Mouse (Mus musculus) ES-Bruce4 (cell line): ENCODE measurements at regions not wholly inside any gene's neighbourhood (a gene's known extent, or its start where the extent isn't known, plus 50 kb on each side); places are given as distances from the start of the nearest gene placed in this dataset.

Experiments used
- EP300 ChIP-seq: IDR thresholded peaks from 2 replicates; pipeline ENCODE4 v1.6.1; 2011; ENCODE audit warnings: low read depth, low read length; ENCODE audit not compliant: insufficient read depth
- POLR2A ChIP-seq: IDR thresholded peaks from one replicate; pipeline ENCODE4 v1.8.1; 2011; ENCODE audit warnings: low read length; ENCODE audit not compliant: insufficient read depth

DNA sequence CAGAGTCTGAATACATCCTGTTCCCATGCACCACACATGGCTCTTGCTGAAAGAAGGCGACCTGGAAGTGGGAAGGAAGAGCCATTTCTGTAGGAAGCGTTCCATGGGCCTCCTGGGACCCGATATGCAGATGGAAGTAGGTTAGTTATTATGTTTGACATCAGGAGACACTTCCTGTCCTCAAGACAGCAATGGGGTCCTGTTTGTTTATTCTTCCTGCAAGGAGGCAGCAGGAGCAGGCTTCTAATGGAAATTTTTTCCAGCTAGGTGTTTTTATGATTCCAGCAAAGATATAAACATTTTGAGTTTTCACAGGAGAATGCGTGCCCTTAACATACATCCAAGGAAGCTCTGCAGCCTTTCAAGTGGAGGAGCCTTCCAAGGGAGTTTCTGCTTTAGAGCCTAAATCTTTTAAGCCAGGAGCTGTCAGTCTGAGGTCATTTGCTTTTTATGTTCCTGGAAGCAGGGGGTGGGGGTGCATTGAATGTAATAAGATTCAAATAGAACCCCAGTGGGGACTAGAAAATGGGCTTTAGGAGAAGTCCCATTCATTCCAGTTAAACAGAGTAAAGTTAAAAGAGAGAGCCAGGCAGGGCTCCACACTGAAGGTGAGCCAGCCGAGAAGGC, 146.9 kb downstream of the Kcnj2 start:
- TF ChIP-seq POLR2A: no peak
- no peak for TF ChIP-seq EP300
